Mouse (Mus musculus) intestine, postnatal 0 days (tissue): ENCODE measurements around the gene Magi2. TPM values are rescaled to one million over a fixed set of nuclear protein-coding genes. Genes with fewer than 3 reads are reported as not detected.

Experiments
- ATAC-seq: fragments of 200-750 bp; cut with Nextera tagmentation; 2 replicates; pipeline ENCODE4 v1.8.0; 2017; ENCODE audit warnings: mild to moderate bottlenecking, moderate TSS enrichment, moderate library complexity
- H3K27ac ChIP-seq: fragments of 300-500 bp; sonication (generic); 2 replicates; pipeline ENCODE4 v1.5.1; 2014; ENCODE audit warnings: mild to moderate bottlenecking, low read depth, low read length, moderate library complexity
- H3K27me3 ChIP-seq: fragments of 300-500 bp; sonication (generic); replicated peaks from 2 replicates; pipeline ENCODE4 v1.6.1; 2014; ENCODE audit warnings: low read length, mixed read lengths; ENCODE audit not compliant: control insufficient read depth, insufficient read depth
- H3K36me3 ChIP-seq: fragments of 300-500 bp; sonication (generic); 2 replicates; pipeline ENCODE4 v1.6.1; 2014; ENCODE audit warnings: mild to moderate bottlenecking, moderate library complexity; ENCODE audit not compliant: control insufficient read depth, insufficient read depth
- H3K4me1 ChIP-seq: fragments of 300-500 bp; sonication (generic); replicated peaks from 2 replicates; pipeline ENCODE4 v1.6.1; 2014; ENCODE audit warnings: antibody characterized with exemption, low read length, mixed read lengths; ENCODE audit not compliant: control insufficient read depth, insufficient read depth
- H3K4me2 ChIP-seq: fragments of 300-500 bp; sonication (generic); replicated peaks from 2 replicates; pipeline ENCODE4 v1.6.1; 2014; ENCODE audit warnings: low read depth, mild to moderate bottlenecking, moderate library complexity
- H3K4me3 ChIP-seq: fragments of 300-500 bp; sonication (generic); 2 replicates; pipeline ENCODE4 v1.5.1; 2014; ENCODE audit warnings: low read depth, low read length
- H3K9ac ChIP-seq: fragments of 300-500 bp; sonication (generic); 2 replicates; pipeline ENCODE4 v1.6.1; 2014; ENCODE audit warnings: mild to moderate bottlenecking, low read depth, low read length
- H3K9me3 ChIP-seq: fragments of 300-500 bp; sonication (generic); 2 replicates; pipeline ENCODE4 v1.6.1; 2016; ENCODE audit warnings: mixed run types; ENCODE audit not compliant: control insufficient read depth
- CTCF ChIP-seq: sonication (generic); IDR thresholded peaks from 2 replicates; pipeline ENCODE4 v1.5.1; 2016; ENCODE audit warnings: low read depth, mild to moderate bottlenecking, control low read depth, antibody characterized with exemption, moderate library complexity
- WGBS: fragments of 180-500 bp; shearing (Covaris S2); extraction: QIAGEN DNeasy Blood & Tissue Kit; methylation state at CpG from one replicate; pipeline ENCODE4 v1.1.7; 2014; 5-methylcytosine and 5-hydroxymethylcytosine counted together
- polyA plus RNA-seq: library from polyadenylated mRNA; unstranded; fragments of >200 nt; fragmentation: Nextera tagmentation; extraction: Ambion mirVana; gene quantifications from 2 replicates; pipeline ENCODE4 v1.2.1, GENCODE M21; 2015

The Magi2 gene
- polyA plus RNA-seq, 1 experiment from 2014 or later, result 1.0 TPM

DNA sequence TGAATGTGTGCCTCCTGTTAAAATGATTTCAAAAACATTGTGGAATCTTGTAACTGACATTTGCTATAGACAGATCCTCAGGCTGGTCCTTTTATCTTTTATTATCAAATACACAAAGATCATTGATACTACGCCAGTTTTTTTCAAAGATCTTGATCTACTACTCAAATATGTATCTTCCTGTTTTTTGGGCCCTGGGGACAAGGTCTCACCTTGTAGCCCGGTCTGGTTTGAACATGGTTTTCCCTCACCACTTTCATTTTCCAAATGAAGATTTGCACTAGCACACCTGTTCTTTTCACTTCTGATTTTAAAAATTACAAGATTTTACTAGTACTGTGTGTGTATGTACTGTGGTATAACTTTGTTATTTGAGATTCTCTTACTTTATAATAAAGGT lies 745.9 kb downstream of the Magi2 start:
- Histone ChIP-seq H3K9ac (no peak overlapping the region), H3K4me3 (no peak overlapping the region), H3K4me1 (no peaks in the 10 kb centered on the region), H3K27me3 (no peaks in the 10 kb centered on the region), H3K27ac (no peak overlapping the region), H3K4me2 (no peak overlapping the region), H3K9me3 (no peaks in the 10 kb centered on the region), H3K36me3 (no peaks in the 10 kb centered on the region)
- no peak for TF ChIP-seq CTCF
- ATAC-seq, result no peak
- WGBS, result 79% methylated on average over 2 of the region's 2 CpGs

DNA sequence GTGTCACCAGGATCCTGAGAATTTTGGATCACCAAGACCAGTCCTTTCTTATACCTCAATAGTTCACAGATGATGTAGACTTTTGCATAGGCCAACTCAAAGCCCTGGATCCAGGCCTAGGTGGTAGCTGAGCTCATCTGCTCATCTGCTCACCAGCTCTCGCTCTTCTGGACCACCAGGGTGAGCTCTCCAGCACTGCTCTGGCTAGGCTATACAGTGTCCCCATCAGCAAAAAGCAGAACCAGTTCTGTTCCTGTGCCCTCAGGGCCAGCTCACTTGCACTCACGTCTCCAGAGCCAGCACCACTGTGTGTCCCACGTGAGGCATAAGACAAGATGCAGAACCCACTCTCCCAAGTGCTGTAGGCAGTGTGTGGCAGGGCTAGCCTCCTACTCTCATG lies 747.0 kb downstream of the Magi2 start:
- no peak overlapping the region for H3K9ac ChIP-seq
- no peaks in the 10 kb centered on the region for H3K27me3 ChIP-seq
- no peak overlapping the region for H3K4me3 ChIP-seq
- H3K27ac ChIP-seq, result no peak overlapping the region
- H3K4me2 ChIP-seq, result no peak overlapping the region
- WGBS, result 83% methylated on average over 3 of the region's 3 CpGs
- H3K36me3 ChIP-seq, result no peaks in the 10 kb centered on the region
- H3K9me3 ChIP-seq, result no peaks in the 10 kb centered on the region
- no peaks in the 10 kb centered on the region for H3K4me1 ChIP-seq
- no peak for TF ChIP-seq CTCF
- ATAC-seq, result no peak

DNA sequence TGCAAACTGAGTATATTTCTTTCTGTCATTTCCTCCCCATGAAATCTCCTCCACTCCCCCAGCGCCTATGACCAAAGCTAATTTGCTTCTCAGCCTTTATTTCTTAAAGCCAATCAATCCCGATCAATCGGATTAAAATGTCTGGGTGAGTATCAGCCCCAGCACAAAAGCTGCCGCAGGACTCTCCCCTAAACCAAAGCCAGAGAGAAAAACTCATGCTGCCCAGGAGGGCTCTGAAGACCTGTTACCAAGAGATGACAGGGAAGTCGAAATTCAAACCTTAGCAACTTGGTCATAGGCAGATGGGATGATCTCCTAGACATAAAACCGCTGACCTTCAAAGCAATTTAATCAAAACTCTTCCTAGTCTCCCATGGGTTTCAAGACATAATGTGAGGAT lies 754.7 kb downstream of the Magi2 start:
- ATAC-seq, result no peak
- H3K9ac ChIP-seq, result no peak overlapping the region
- H3K9me3 ChIP-seq, result no peaks in the 10 kb centered on the region
- H3K36me3 ChIP-seq, result no peaks in the 10 kb centered on the region
- H3K4me1 ChIP-seq, result no peaks in the 10 kb centered on the region
- 89% methylated on average over 6 of the region's 6 CpGs for WGBS
- no peaks in the 10 kb centered on the region for H3K27me3 ChIP-seq
- no peak overlapping the region for H3K4me3 ChIP-seq
- no peak for TF ChIP-seq CTCF
- H3K4me2 ChIP-seq, result no peak overlapping the region
- no peak overlapping the region for H3K27ac ChIP-seq

DNA sequence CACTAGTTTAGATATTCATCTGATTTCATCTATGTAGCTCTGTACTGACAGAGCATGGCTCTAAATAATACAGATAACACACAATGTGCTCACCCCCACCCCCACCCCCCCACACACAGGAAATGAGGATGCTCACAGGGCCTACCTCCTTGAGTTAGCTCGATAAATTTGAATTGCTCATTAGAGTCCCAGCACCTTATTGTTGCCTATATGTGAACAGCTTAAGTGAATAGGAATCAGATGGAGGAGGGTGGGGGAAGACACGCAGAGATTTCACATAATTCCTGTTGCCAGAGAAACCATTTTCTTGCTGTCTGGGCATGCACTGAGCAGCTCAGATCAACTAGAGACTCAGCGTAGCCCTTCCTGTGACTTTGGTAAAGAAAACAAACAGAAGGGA lies 755.2 kb downstream of the Magi2 start:
- no peak for TF ChIP-seq CTCF
- WGBS, result 79% methylated on average over 3 of the region's 3 CpGs
- H3K4me2 ChIP-seq, result no peak overlapping the region
- no peaks in the 10 kb centered on the region for H3K4me1 ChIP-seq
- H3K27ac ChIP-seq, result no peak overlapping the region
- no peak overlapping the region for H3K4me3 ChIP-seq
- no peaks in the 10 kb centered on the region for H3K27me3 ChIP-seq
- no peaks in the 10 kb centered on the region for H3K9me3 ChIP-seq
- no peaks in the 10 kb centered on the region for H3K36me3 ChIP-seq
- ATAC-seq, result no peak
- H3K9ac ChIP-seq, result no peak overlapping the region

DNA sequence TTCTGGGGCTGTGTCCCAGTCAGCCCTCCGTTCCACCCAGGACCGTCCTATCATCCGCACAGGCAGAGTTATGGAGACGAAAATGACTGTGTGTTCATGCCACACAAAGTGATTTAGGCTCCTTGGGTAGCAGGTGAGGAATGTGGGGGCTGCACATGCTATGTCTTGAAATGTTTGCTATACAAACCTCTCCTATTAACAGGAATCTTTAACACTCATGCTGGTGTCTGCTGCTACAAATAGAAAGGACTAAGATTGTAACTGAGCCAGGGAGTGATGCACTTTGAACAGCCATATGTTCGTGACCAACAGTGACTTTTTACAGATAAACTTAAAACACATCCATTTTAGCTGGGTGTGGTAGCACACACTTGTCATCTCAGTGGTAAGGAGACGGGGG lies 772.6 kb downstream of the Magi2 start:
- no peaks in the 10 kb centered on the region for H3K4me1 ChIP-seq
- H3K4me2 ChIP-seq, result no peak overlapping the region
- WGBS, result 81% methylated on average over 6 of the region's 6 CpGs
- no peaks in the 10 kb centered on the region for H3K9me3 ChIP-seq
- H3K27ac ChIP-seq, result no peak overlapping the region
- ATAC-seq, result no peak
- H3K36me3 ChIP-seq, result no peaks in the 10 kb centered on the region
- H3K27me3 ChIP-seq, result no peaks in the 10 kb centered on the region
- no peak for TF ChIP-seq CTCF
- H3K9ac ChIP-seq, result no peak overlapping the region
- H3K4me3 ChIP-seq, result no peak overlapping the region

DNA sequence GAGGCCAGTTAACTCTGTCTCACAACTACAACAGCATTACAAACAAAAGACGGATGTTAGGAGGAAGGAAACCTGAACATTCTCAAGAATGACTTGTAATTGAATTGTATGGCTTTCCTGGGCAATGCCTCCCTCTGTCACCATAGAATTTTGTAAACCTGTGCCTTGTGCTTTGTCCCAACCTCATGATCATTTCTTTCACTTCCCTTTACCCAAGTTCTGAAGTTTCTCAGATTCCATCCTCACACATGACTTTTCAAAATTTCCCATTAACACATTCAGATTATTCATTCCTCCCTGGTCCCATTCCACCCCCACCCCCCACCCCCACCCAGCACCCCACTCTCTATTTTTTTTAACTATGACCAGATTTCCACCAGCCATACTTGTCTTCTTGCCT lies 773.1 kb downstream of the Magi2 start:
- 58% methylated on average over 1 of the region's 1 CpGs for WGBS

DNA sequence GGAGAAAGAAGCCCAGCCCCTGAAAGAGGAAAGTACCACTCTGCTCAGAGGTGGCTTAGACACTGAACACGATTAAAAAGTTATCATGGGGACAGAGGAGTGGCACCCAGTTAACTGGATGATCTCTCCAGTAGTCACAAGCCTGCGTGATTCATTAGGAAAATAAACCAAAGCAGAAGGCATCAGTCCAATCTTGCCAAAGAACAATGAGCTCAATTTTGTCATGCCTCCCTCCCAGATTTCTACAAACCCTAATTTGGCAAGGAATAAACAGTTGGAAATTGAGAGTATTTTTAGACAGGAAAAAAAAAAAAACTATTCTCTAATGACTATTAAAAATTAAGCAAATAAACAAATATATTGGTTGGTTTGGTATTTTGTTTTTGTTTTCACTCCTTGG lies 779.8 kb downstream of the Magi2 start:
- no peak overlapping the region for H3K4me3 ChIP-seq
- H3K27me3 ChIP-seq, result no peaks in the 10 kb centered on the region
- H3K36me3 ChIP-seq, result no peaks in the 10 kb centered on the region
- no peak overlapping the region for H3K27ac ChIP-seq
- no peak for TF ChIP-seq CTCF
- H3K9ac ChIP-seq, result no peak overlapping the region
- H3K4me2 ChIP-seq, result no peak overlapping the region
- ATAC-seq, result no peak
- H3K4me1 ChIP-seq, result no peaks in the 10 kb centered on the region
- 74% methylated on average over 2 of the region's 2 CpGs for WGBS
- no peaks in the 10 kb centered on the region for H3K9me3 ChIP-seq

More for the DNA sequence above, 773.1 kb downstream of the Magi2 start:
- H3K9me3 ChIP-seq, result no peaks in the 10 kb centered on the region
- H3K4me2 ChIP-seq, result no peak overlapping the region
- no peaks in the 10 kb centered on the region for H3K4me1 ChIP-seq
- no peak overlapping the region for H3K4me3 ChIP-seq
- no peak for ATAC-seq
- H3K9ac ChIP-seq, result no peak overlapping the region
- H3K27me3 ChIP-seq, result no peaks in the 10 kb centered on the region
- H3K27ac ChIP-seq, result no peak overlapping the region
- H3K36me3 ChIP-seq, result no peaks in the 10 kb centered on the region
- TF ChIP-seq CTCF, result no peak
